Mouse (Mus musculus) heart, embryonic 12.5 days (tissue): ENCODE measurements around the gene Strn. TPM values are rescaled to one million over a fixed set of nuclear protein-coding genes. Genes with fewer than 3 reads are reported as not detected.
A peak's percentile ranks its signal among the peaks of the same experiment; 100 is the strongest.

ENCODE experiments used
- ATAC-seq: fragments of 200-750 bp; cut with Nextera tagmentation; 2 replicates; pipeline ENCODE4 v1.8.0; 2017; ENCODE audit warnings: moderate TSS enrichment, moderate library complexity; ENCODE audit not compliant: insufficient number of reproducible peaks, low FRiP score
- H3K27ac ChIP-seq: fragments of 300-500 bp; sonication (generic); 2 replicates; pipeline ENCODE4 v1.5.1; 2016; ENCODE audit warnings: mild to moderate bottlenecking, moderate library complexity; ENCODE audit not compliant: poor library complexity, severe bottlenecking
- H3K27me3 ChIP-seq: fragments of 300-500 bp; sonication (generic); replicated peaks from 2 replicates; pipeline ENCODE4 v1.6.1; 2016; ENCODE audit warnings: mild to moderate bottlenecking, moderate library complexity
- H3K36me3 ChIP-seq: fragments of 300-500 bp; sonication (generic); 2 replicates; pipeline ENCODE4 v1.6.1; 2016; ENCODE audit warnings: mild to moderate bottlenecking, moderate library complexity
- H3K4me1 ChIP-seq: fragments of 300-500 bp; sonication (generic); replicated peaks from 2 replicates; pipeline ENCODE4 v1.6.1; 2016; ENCODE audit warnings: mild to moderate bottlenecking
- H3K4me2 ChIP-seq: fragments of 300-500 bp; sonication (generic); 2 replicates; pipeline ENCODE4 v1.6.1; 2016; ENCODE audit warnings: mild to moderate bottlenecking, moderate library complexity
- H3K4me3 ChIP-seq: fragments of 300-500 bp; sonication (generic); 2 replicates; pipeline ENCODE4 v1.5.1; 2016; ENCODE audit warnings: mild to moderate bottlenecking
- H3K9ac ChIP-seq: fragments of 300-500 bp; sonication (generic); 2 replicates; pipeline ENCODE4 v1.6.1; 2016; ENCODE audit warnings: mild to moderate bottlenecking, moderate library complexity
- H3K9me3 ChIP-seq: fragments of 300-500 bp; sonication (generic); replicated peaks from 2 replicates; pipeline ENCODE4 v1.6.1; 2016; ENCODE audit warnings: mild to moderate bottlenecking, moderate library complexity
- WGBS: fragments of 180-500 bp; shearing (Covaris S2); methylation state at CpG from one replicate; pipeline ENCODE4 v1.1.7; 2016; 5-methylcytosine and 5-hydroxymethylcytosine counted together
- polyA plus RNA-seq: library from polyadenylated mRNA; unstranded; fragments of >200 nt; fragmentation: Nextera tagmentation; extraction: Ambion mirVana; gene quantifications from 2 replicates; pipeline ENCODE4 v1.2.1, GENCODE M21; 2016

Gene Strn
- polyA plus RNA-seq, 1 experiment from 2014 or later: 19.3 TPM

- Histone ChIP-seq H3K4me3 (no peak overlapping the region), H3K36me3 (peaks cover 27% of the 10 kb centered on the region), H3K27me3 (no peaks in the 10 kb centered on the region), H3K27ac (no peak overlapping the region), H3K9me3 (no peaks in the 10 kb centered on the region), H3K4me1 (peaks cover 5% of the 10 kb centered on the region; the same call in 1 of the 2 replicates), H3K4me2 (no peak overlapping the region), H3K9ac (no peak overlapping the region)
- no peak for ATAC-seq
- WGBS: 87% methylated on average over 9 of the region's 9 CpGs
Measured at GRCm38 (mm10) chr17:78748440-78748839, 11.4 kb upstream of the Strn start.

GRCm38 (mm10) chr17:78738416-78738815, 1.4 kb upstream of the Strn start:
- no peak overlapping the region for H3K27ac ChIP-seq
- ATAC-seq: no peak
- no peak overlapping the region for H3K4me3 ChIP-seq
- H3K4me2 ChIP-seq: no peak overlapping the region
- no peak overlapping the region for H3K9ac ChIP-seq
- peaks cover 18% of the 10 kb centered on the region for H3K4me1 ChIP-seq
- no peaks in the 10 kb centered on the region for H3K9me3 ChIP-seq
- no peaks in the 10 kb centered on the region for H3K36me3 ChIP-seq
- no peaks in the 10 kb centered on the region for H3K27me3 ChIP-seq
- whole genome bisulfite sequencing: 38% methylated on average over 1 of the region's 1 CpGs

DNA sequence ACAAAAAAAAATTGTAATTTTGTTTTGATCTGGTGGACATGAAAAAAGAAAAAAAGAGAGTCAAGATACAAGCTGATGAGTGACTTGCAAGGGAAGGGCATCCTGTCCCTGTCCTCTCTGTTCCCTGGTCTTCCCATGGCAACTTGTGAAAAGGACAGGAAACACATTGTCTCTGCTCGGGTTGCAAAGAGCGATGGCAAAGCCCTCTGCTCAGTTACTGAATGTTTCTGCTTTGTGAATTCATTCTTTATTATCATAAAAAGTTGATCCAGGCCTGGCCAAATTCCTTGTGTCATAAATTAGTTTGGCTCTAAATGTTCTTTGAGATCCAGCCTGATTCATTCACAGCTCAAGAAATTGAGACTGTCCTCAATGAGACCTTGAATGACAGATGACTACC, 775 bp upstream of the Strn start:
- Histone ChIP-seq H3K4me2 (no peak overlapping the region), H3K27me3 (no peaks in the 10 kb centered on the region), H3K4me3 (no peak overlapping the region), H3K4me1 (peaks cover 22% of the 10 kb centered on the region), H3K27ac (no peak overlapping the region), H3K9ac (no peak overlapping the region), H3K36me3 (no peaks in the 10 kb centered on the region), H3K9me3 (no peaks in the 10 kb centered on the region)
- 37% methylated on average over 2 of the region's 2 CpGs for WGBS
- ATAC-seq: no peak

- under 1% methylated on average over 60 of the region's 60 CpGs for WGBS
Measured at GRCm38 (mm10) chr17:78736473-78736988, 465 bp downstream of the Strn start.

GRCm38 (mm10) chr17:78735731-78736472, 1.1 kb downstream of the Strn start:
- peaks cover 34% of the 10 kb centered on the region for H3K4me1 ChIP-seq
- H3K36me3 ChIP-seq: no peaks in the 10 kb centered on the region
- H3K4me3 ChIP-seq: peak overlapping the region; percentile 96
- peak overlapping the region; percentile 98 for H3K9ac ChIP-seq
- under 1% methylated on average over 28 of the region's 39 CpGs for WGBS
- no peaks in the 10 kb centered on the region for H3K9me3 ChIP-seq
- H3K27me3 ChIP-seq: no peaks in the 10 kb centered on the region
- peak overlapping the region; percentile 98 for H3K27ac ChIP-seq
- ATAC-seq: peak; percentile 80
- H3K4me2 ChIP-seq: peak overlapping the region; percentile 79

More at GRCm38 (mm10) chr17:78736473-78736988, 465 bp downstream of the Strn start:
- Histone ChIP-seq H3K27me3 (no peaks in the 10 kb centered on the region), H3K27ac (peak overlapping the region; percentile 98), H3K4me3 (peak overlapping the region; percentile 96), H3K4me1 (peaks cover 33% of the 10 kb centered on the region), H3K9me3 (no peaks in the 10 kb centered on the region), H3K4me2 (peak overlapping the region; percentile 85), H3K9ac (peak overlapping the region; percentile 98), H3K36me3 (no peaks in the 10 kb centered on the region)
- peak; percentile 99 for ATAC-seq

GRCm38 (mm10) chr17:78734806-78735205, 2.2 kb downstream of the Strn start:
- Histone ChIP-seq H3K36me3 (no peaks in the 10 kb centered on the region), H3K4me1 (peaks cover 34% of the 10 kb centered on the region), H3K4me2 (peak overlapping the region; percentile 79), H3K27me3 (no peaks in the 10 kb centered on the region), H3K9ac (peak overlapping the region; percentile 71), H3K9me3 (no peaks in the 10 kb centered on the region), H3K27ac (peak overlapping the region; percentile 98), H3K4me3 (peak overlapping the region; percentile 96)
- 65% methylated on average over 10 of the region's 10 CpGs for WGBS
- no peak for ATAC-seq

GRCm38 (mm10) chr17:78732056-78732455, 4.9 kb downstream of the Strn start:
- no peak overlapping the region for H3K9ac ChIP-seq
- ATAC-seq: no peak
- H3K4me3 ChIP-seq: no peak overlapping the region
- no peaks in the 10 kb centered on the region for H3K27me3 ChIP-seq
- peaks cover 34% of the 10 kb centered on the region for H3K4me1 ChIP-seq
- no peak overlapping the region for H3K4me2 ChIP-seq
- no peak overlapping the region for H3K27ac ChIP-seq
- WGBS: 60% methylated on average over 1 of the region's 1 CpGs
- no peaks in the 10 kb centered on the region for H3K36me3 ChIP-seq
- no peaks in the 10 kb centered on the region for H3K9me3 ChIP-seq

GRCm38 (mm10) chr17:78726746-78727449, 10.1 kb downstream of the Strn start:
- peaks cover 4% of the 10 kb centered on the region for H3K36me3 ChIP-seq
- no peak for ATAC-seq
- H3K9ac ChIP-seq: no peak overlapping the region
- peaks cover 26% of the 10 kb centered on the region for H3K4me1 ChIP-seq
- no peaks in the 10 kb centered on the region for H3K27me3 ChIP-seq
- no peak overlapping the region for H3K4me2 ChIP-seq
- 84% methylated on average over 14 of the region's 14 CpGs for WGBS
- H3K9me3 ChIP-seq: no peaks in the 10 kb centered on the region
- no peak overlapping the region for H3K27ac ChIP-seq
- H3K4me3 ChIP-seq: no peak overlapping the region

GRCm38 (mm10) chr17:78724461-78725055, 12.4 kb downstream of the Strn start:
- WGBS: 42% methylated on average over 6 of the region's 6 CpGs
- peak overlapping the region; percentile 63 for H3K27ac ChIP-seq
- H3K4me2 ChIP-seq: 0 out of 2 replicates have a peak overlapping the region, but pooled peaks have one; percentile 9
- H3K27me3 ChIP-seq: no peaks in the 10 kb centered on the region
- peak; percentile 89 for ATAC-seq
- H3K4me1 ChIP-seq: peaks cover 27% of the 10 kb centered on the region
- no peak overlapping the region for H3K9ac ChIP-seq
- H3K9me3 ChIP-seq: no peaks in the 10 kb centered on the region
- no peak overlapping the region for H3K4me3 ChIP-seq
- peaks cover 4% of the 10 kb centered on the region for H3K36me3 ChIP-seq

GRCm38 (mm10) chr17:78721690-78722089, 15.3 kb downstream of the Strn start:
- Histone ChIP-seq H3K4me2 (no peak overlapping the region), H3K36me3 (peaks cover 14% of the 10 kb centered on the region), H3K4me3 (no peak overlapping the region), H3K27ac (no peak overlapping the region), H3K27me3 (no peaks in the 10 kb centered on the region), H3K4me1 (peaks cover 23% of the 10 kb centered on the region), H3K9ac (no peak overlapping the region), H3K9me3 (0 out of 2 replicates have a peak, but pooled peaks cover 5% of the 10 kb centered on the region)
- no peak for ATAC-seq
- 75% methylated on average over 7 of the region's 7 CpGs for WGBS

DNA sequence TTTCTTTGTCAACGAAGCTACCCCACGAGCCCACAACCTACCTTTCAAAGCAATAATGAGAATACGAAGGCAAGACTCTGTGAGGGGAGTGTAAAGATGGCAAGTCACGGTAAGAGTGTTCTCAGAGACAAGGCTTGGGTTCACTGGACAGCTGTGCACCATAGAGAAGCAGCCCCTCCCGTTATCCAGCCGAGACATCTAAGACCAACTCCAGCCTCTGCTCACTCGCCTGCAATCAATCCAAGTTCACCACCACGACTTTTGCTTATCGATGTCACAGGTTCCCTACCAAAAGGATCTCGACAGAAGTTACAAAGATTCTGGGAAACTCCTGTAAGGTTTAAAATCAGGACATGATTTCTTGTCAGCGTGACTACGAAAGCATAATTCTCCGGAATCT, 17.9 kb downstream of the Strn start:
- ATAC-seq: no peak

More for the DNA sequence above, 17.9 kb downstream of the Strn start:
- H3K9me3 ChIP-seq: 0 out of 2 replicates have a peak, but pooled peaks cover 5% of the 10 kb centered on the region
- no peak overlapping the region for H3K4me3 ChIP-seq
- H3K4me1 ChIP-seq: peaks cover 24% of the 10 kb centered on the region
- H3K27me3 ChIP-seq: no peaks in the 10 kb centered on the region
- H3K27ac ChIP-seq: no peak overlapping the region
- H3K9ac ChIP-seq: no peak overlapping the region
- WGBS: 92% methylated on average over 13 of the region's 13 CpGs
- H3K36me3 ChIP-seq: peaks cover 13% of the 10 kb centered on the region
- H3K4me2 ChIP-seq: no peak overlapping the region
